Mouse (Mus musculus): Measurements from ENCODE around the gene Myadm.
"Not testable (repeated sequence)": the region's sequence is repeated elsewhere in the genome, so short reads cannot be mapped to it uniquely, and the experiment has no call there.

Gene Myadm

DNA sequence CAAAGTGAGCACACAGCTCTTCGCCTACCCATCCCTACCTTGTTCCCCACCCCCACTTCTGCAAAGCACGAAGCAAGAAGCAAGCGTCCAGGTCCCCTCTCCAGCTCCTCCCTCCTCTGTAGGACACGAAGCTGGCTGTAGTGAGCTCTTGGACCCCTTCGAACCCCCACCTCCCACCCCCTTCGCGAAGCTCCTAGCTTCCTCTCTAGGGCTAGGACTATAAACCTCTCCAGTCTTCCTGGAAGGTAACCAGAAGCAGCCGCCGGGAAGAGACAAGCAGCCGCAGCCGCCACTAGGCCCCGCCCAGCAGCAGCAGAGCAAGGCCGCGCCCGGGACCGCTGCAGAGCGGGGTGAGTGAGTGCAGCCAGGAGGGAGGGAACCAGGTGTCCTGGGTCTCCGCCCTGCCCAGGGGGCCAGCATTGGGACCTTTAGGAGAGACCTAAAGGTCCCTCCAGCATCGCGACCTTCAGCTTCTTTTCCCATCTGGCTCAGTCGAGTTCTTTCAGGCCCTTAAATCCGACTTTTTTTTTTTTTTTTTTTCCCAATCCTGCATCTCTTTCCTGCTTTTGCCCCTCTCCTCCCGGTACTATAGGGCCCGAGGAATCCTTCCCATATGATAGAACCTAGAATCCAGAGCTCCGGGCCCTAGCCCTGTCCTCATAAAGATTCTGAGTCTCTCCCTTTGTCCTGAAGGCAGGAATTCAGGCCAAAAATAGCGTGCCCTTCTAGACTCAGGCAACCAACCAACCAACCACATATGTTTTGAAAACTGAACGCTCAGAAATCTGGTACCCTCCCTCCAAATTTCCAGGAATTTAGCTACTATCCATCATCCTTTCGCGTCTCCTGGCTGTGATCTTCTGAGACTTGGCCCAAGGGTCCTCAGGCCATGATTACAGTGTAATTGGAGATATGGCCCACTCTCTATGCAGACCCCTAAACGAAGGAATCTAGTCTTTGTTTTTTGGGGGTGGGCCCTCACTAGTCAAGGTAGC, at the start of gene Myadm, which contains the start of gene Prkcg:
Gene Myadm (plus strand): TSS at position 105 of the 995 bp plus-strand sequence.
Gene Prkcg (plus strand): TSS at position 204 of the 995 bp plus-strand sequence.
- no peak for DNase-seq (ENCODE audit: low read depth, low spot score)

DNA sequence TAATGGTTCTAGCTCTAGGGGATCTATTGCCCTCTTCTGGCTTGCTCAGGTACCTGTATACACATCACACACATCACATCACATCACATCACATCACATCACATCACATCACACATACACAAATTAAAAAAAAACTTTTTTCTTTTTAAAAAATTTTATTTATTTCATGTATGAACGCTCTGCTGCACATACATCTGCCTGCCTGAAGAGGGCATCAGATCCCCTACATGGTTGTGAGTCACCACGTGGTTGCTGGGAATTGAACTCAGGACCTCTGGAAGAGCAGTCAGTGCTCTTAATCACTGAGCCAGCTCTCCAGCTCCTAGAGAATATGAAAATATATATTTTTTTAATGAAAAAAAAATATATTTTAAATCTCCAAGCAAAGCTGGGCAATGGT, 49.7 kb upstream of the Myadm start:
- DNase-seq (ENCODE audit: low read depth, low spot score) = no peak

DNA sequence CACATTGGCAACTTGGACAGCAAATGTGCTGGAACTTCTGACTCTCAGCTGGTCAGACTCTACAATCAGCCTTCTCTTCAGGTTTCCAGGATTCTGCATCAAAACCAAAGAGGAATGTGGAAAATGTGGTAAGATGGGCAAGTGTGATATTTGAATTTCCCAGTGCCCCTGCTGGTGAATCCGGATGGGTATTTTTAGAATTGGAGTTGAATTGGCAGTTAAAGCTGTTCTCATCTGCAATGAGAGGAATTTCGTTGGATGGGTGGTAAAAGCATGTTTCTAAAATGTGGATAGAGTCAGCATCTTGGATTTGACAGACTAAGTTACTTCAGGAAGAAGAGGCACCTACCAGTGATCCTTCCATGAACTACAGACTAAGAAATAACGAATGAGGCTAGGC, 28.2 kb upstream of the Myadm start:
- DNase-seq (ENCODE audit: low read depth, low spot score) = no peak

DNA sequence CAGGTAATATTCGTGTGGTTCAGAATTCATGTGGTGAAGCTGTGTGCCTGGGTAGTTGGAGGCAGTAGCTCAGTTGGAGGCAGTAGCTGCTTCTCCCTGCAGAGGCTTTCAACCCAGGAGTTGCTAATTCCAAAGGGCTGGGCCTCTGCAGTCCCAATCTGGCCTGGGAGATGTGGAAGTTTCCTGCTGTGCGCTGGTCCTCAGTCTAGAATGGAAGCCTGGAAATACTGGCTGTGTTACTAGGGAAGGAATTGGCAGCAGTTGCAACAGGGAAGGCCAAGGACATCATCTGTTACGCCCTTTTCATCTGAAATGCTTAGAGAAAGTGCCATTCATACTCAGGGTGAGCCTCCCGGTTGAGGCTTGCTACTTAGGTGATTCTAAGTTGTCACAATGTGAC, 27.4 kb upstream of the Myadm start:
- DNase-seq (ENCODE audit: low read depth, low spot score) = no peak

DNA sequence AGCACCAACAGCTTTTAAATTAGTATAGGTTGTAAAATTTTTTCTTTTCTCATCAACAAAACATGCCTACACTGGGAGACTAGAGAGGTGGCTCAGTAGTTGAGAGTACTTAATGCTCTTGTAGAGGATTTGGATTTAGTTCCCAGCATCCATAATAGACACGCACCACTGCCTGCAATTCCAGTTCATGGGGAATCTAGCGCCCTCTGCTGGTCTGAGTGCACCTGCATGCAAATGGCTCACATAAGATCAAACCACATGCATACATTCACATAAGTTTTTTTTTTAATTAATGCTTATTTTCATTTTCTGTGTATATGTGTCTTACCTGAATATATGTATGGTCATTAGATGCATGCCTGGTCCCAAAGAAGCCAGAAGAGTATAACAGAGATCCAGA, 26.1 kb upstream of the Myadm start:
- no peak for DNase-seq (ENCODE audit: low read depth, low spot score)

DNA sequence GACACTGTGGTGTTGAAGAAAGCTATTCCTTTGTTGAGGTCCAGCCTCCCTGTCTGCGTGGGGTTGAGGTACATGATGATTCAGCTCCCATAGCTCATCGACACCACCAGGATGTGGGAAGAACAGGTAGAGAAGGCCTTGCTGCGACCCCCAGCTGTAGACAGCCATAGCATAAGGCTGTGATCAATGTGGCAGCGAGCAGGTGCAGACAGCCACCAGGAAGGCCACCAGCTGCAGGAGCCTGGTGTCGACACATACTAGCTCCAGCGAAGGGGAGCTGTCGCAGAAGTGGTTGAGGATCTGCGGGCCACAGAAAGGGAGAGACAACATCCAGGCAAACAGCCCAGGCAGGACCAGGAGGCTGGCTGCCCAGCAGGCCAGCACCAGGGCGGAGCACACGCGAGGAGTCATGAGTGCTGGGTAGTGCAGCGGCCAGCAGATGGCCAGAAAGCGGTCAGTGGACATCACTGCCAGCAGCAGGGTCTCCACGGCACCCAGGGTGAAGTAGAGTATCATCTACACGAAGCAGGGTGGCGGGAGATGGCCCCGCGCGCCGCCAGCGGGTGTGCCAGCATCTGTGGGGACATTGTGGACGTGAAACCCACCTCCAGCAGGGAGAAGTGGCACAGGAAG, 24.4 kb upstream of the Myadm start:
- no peak for DNase-seq (ENCODE audit: low read depth, low spot score)

DNA sequence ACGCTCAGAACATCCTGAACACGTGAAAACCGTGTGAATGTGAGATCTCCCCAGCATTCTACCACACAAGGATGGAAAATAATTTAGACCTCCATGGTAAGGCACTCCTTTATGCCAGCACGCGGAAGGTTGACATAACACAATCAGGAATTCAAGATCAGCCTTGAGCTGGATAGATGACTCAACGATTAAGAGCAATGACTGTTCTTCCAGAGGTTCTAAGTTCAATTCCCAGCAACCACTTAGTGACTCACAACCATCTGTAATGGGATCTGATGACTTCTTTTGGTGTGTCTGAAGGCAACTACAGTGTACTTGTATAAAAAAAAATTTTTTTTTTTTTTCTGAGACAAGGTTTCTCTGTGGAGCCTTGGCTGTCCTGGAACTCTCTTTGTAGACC, 23.6 kb upstream of the Myadm start:
- no peak for DNase-seq (ENCODE audit: low read depth, low spot score)

DNA sequence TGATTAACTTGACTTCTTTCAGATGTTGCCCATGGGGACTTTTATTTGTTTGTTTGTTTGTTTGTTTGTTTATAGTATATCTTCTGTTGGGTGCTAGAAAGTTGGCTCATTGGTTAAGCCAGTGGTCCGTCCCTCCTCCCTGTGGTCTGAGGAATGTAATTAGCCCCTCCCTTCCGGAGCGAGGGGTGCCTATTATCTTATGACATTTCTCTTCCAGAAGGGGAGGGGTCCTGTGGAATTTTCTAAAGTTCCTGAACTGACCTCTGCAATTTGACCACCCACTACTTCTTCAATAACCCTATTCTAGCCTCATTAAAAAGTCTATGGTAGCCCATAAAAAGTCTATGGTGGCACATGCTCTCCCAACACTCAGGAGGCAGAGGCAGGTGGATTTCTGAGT, 21.6 kb upstream of the Myadm start:
- DNase-seq (ENCODE audit: low read depth, low spot score) = no peak

DNA sequence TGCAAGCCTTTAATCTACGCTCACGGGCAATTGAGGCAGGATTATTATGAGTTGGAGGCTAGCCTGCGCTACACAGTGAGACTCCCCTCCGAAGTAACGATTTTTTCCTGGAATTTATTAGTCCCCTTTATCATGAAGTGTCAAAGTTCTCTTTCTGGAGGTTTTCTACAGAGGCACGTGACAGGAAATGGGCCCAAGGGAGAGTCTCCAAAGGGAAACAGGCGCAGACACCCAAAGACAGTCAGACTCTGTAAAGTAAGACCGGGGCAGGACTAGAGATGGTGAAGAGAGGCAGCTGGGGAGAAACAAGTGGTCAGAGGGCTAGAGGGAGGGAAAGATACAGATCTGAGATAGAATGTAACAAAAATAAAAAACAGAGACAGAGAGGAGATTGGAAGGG, 21.0 kb upstream of the Myadm start:
- no peak for DNase-seq (ENCODE audit: low read depth, low spot score)

DNA sequence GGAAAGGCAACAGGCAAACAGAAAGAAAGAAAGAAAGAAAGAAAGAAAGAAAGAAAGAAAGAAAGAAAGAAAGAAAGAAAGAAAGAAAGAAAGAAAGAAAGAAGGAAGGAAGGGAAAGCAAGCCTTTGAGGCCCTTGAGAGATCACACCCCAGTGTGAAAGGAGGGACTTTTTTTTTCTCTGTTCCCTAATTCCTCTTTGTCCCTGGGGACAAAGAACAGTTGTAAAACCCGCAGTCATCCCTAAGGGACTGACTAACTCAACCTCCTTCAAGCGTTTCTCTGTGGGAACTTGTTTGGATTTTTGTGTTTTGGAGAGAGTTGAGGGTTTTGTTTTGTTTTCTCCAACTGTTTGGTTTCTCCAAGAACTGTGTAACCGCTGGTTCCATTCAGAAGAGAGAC, 20.6 kb upstream of the Myadm start:
- DNase-seq (ENCODE audit: low read depth, low spot score) = no peak

DNA sequence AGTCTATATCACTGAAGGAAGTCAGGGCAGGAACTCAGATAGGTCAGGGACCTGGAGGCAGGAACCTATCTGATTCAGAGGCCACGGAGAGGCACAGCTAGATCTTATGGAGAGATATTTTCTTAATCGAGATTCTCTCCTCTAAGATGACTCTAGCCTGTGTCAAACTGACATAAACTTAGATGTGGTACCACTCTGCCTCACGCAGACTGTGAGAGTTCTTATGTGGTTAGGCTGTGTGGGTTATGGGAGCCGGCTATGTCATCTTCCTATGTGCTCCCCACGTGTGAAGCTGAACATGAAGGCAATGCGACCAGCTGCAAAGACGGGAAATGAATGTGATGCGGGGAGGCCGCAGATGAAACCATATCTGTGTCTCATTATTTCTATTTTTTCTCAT, 16.7 kb upstream of the Myadm start:
- DNase-seq (ENCODE audit: low read depth, low spot score) = no peak

DNA sequence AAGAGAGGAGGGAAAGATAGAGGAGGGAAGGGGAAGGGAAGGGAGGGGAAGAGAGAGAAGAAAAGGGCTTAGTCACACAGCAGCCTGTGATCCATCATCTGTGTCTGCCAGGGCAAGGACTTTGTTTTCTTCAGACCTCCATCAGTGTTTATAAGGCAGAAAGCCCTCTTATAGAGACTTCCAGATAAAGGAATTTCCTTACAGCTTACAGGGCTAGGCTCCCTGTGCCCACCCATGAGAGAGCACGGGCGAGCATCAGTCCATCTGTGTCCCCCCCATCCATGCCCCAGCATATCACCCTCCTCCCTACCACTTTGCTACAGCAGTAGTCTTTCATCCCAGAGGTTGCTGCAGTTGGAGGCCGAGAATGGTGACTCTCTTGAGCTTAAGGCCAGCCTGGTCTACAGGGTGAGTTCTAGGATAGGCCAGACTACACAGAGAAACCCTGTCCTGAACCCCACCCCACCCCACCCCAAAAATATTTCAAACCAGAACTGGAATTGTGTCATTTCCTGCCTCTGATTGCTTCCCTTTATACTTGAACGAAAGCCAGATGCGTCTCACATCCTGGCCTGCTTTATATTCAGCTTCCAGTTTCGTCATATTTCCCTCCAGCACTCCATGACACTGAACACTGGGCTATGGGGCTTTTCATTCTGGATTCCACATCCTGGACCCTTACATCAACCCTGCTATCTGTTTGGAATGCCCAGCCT, 13.3 kb upstream of the Myadm start:
- peak; percentile 26 for DNase-seq (ENCODE audit: low read depth, low spot score)

DNA sequence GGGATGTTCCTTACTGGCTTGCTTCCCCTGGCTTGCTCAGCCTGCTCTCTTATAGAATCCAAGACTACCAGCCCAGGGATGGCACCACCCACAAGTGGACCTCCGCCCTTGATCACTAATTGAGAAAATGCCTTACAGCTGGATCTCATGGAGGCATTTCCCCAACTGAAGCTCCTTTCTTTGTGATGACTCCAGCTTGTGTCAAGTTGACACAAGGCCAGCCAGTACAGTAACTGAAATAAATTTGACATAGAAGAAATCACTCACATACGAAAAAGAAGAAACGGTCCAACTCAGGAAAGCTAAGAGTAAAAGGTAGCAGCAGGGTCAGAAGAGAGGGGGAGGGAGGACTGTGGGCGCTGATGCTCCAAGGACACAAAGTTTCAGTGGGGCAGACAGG, 12.1 kb upstream of the Myadm start:
- not testable (repeated sequence) for DNase-seq (ENCODE audit: low read depth, low spot score)

DNA sequence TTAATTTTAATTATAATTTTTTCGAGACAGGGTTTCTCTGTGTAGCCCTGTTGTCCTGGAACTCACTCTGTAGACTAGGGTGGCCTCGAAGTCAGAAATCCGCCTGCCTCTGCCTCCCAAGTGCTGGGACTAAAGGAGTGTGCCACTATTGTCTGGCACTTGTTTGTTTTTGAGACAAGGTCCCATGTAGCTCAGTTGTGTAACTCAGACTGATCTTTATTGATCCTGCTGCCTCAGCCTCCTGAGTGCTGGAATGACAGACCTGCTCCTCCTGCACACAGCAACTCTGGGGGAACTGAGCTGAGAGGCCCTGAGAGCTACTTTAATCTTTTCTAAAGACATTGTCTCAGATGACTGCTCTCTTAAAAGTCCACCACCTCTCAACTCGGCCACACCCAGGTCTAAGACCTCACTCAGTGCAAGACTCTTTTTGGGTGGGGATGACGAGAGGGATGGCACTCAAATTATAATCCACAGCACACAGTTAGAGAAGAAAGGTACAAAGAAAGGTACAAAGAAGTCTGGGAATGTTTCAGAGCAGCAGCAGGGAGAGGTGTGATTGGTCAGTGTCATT, 8.7 kb upstream of the Myadm start:
- DNase-seq (ENCODE audit: low read depth, low spot score) = no peak

DNA sequence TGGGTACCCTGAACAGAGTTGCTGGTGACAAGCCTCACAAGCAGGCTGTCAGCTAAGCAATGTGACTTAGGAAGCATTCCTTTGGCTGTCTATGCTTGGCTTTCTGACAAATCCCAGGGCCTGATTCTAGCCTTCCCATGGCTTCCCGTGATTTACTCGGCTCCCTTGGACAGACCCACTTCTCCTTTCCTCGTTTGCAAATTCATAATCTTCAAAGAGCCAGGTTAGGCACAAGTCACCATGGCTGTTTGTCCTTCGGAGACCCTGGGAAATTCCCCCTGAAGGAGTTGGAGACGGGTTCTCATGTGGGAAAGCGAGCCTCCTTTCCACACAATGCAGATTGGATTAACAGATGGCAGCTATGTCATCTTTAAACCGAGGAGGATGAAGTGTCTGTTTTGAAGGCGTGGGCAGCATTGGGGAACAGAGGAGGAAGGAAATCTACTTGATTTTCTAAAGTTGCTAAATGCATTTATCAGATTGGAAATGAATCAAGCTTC, 8.2 kb upstream of the Myadm start:
- no peak for DNase-seq (ENCODE audit: low read depth, low spot score)

DNA sequence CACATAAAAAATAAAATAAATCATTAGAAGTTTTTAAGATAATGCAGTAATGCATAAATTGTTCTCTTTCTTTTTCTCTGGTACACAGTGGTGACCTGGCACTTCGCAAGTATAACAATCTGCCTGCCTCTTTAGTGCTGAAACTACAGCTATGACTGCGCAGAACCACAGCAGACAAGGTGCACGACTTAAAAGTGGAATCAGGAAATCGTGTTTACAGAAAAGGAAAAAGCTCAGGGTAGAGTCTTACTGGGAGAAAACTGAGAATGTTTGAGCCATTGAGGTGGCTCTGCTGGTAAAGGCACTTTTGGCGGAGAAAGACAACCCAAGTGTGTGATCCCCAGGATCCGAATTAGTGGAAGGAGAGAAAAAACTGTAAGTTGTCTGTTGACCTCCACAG, 7.1 kb upstream of the Myadm start:
- DNase-seq (ENCODE audit: low read depth, low spot score) = no peak

DNA sequence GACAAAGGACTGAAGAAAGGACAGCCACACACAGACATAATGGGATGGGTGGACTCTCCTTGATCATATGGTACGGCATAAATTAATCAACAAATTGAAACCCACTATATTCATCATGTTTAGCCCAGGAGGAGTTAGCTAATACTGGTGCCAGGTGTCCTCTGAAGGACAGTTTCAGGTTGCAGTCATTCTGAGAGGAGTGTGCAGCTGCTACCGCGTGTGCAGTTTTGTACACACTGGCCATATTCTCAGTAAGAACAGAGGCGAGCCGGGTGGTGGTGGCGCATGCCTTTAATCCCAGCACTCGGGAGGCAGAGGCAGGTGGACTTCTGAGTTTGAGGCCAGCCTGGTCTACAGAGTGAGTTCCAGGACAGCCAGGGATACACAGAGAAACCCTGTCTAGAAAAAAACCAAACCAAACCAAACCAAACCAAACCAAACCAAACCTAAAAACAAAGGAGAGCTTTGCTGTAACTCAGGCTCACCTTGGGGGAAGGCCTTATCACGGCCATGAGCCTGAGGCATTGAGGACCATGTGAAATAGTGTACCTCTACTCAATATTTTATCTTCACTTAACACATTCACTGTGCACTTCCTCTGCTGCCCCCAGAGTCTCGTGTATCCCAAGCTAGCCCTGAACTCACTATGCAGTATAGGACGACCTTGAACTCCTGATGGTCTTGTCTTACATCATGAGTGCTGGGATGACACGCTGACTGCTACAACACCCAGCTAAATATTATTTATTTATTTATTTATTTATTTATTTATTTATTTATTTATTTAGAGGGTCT, 5.6 kb upstream of the Myadm start:
- DNase-seq (ENCODE audit: low read depth, low spot score) = no peak

DNA sequence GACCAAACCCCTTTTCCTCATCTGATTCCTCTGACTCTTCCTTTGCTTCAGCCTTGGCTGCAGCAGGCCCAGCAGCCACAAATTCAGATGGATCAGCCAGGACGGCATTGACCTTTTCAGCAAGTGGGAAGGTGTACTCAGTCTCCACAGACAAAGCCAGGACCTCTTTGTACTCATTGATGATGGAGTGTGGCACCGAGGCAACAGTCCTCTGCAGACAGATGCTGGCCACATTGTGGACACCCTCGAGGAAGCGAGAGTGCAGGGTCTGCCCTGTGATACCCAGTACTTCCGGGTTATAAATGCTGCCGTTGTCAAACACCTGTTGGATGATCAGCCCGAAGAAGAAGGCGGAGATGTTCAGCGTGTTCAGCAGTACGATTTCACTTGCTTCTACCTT, 4.3 kb upstream of the Myadm start:
- DNase-seq (ENCODE audit: low read depth, low spot score) = no peak

DNA sequence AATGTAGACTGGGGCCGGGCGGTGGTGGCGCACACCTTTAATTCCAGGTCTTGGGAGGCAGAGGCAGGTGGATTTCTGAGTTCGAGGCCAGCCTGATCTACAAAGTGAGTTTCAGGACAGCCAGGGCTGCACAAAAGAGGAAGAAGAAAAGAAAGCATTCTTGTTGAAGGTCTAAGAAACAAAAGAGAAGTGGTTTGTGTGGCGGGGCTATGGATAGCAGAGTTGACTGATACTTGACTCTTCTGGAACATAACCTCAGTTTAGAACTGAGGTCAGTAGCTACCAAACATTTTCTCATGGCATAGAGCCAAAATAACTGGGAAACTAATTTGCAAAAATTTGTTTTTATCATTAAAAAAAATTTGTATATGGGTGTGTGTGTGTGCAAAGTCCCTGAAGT, 2.8 kb upstream of the Myadm start:
- no peak for DNase-seq (ENCODE audit: low read depth, low spot score)

DNA sequence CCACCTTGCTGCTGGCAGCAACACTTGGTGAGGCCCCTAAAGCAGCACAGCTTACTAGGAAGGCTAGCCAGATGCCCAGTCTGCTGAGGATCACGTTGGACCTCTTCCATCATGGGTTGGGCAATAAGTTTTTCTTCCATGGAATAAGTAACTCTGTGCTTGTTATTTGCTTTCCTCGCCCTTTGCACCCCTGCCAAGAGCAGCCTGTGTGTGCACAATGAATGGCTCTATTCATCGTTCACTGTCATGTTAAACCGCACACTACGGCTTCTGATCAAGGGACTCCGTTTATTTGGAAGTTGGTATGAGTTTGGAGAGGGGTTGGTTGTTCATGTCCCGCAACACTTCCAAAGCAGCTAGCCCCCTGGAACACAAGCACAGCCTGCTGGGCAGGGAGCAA, 1.7 kb upstream of the Myadm start:
- no peak for DNase-seq (ENCODE audit: low read depth, low spot score)

All from forelimb bud, embryonic 11.5 days (tissue).